Mouse (Mus musculus) stomach, embryonic 15.5 days (tissue): Measurements from ENCODE around the gene Acss1. TPM values are rescaled to one million over a fixed set of nuclear protein-coding genes. Genes with fewer than 3 reads are reported as not detected.

Source experiments
- ATAC-seq: fragments of 200-750 bp; cut with Nextera tagmentation; 2 replicates; pipeline ENCODE4 v1.8.0; 2017; ENCODE audit warnings: low read depth, moderate number of reproducible peaks, moderate TSS enrichment; ENCODE audit not compliant: insufficient read depth, low FRiP score
- H3K27ac ChIP-seq: fragments of 300-500 bp; sonication (generic); 2 replicates; pipeline ENCODE4 v1.5.1; 2015; ENCODE audit warnings: mild to moderate bottlenecking, inconsistent platforms
- H3K27me3 ChIP-seq: fragments of 300-500 bp; sonication (generic); replicated peaks from 2 replicates; pipeline ENCODE4 v1.6.1; 2015; ENCODE audit warnings: inconsistent platforms
- H3K36me3 ChIP-seq: fragments of 300-500 bp; sonication (generic); 2 replicates; pipeline ENCODE4 v1.6.1; 2015; ENCODE audit warnings: inconsistent platforms
- H3K4me1 ChIP-seq: fragments of 300-500 bp; sonication (generic); 2 replicates; pipeline ENCODE4 v1.6.1; 2015; ENCODE audit warnings: inconsistent platforms
- H3K4me2 ChIP-seq: fragments of 300-500 bp; sonication (generic); 2 replicates; pipeline ENCODE4 v1.6.1; 2015; ENCODE audit warnings: mild to moderate bottlenecking, inconsistent platforms
- H3K4me3 ChIP-seq: fragments of 300-500 bp; sonication (generic); replicated peaks from 2 replicates; pipeline ENCODE4 v1.5.1; 2015; ENCODE audit warnings: inconsistent platforms
- H3K9ac ChIP-seq: fragments of 300-500 bp; sonication (generic); 2 replicates; pipeline ENCODE4 v1.6.1; 2015; ENCODE audit warnings: inconsistent platforms
- H3K9me3 ChIP-seq: fragments of 300-500 bp; sonication (generic); 2 replicates; pipeline ENCODE4 v1.6.1; 2016; ENCODE audit warnings: inconsistent platforms
- WGBS: fragments of 180-500 bp; shearing (Covaris S2); methylation state at CpG from one replicate; pipeline ENCODE4 v1.1.7; 2015; 5-methylcytosine and 5-hydroxymethylcytosine counted together
- polyA plus RNA-seq: library from polyadenylated mRNA; unstranded; fragments of >200 nt; fragmentation: Nextera tagmentation; extraction: Ambion mirVana; gene quantifications from 2 replicates; pipeline ENCODE4 v1.2.1, GENCODE M21; 2015

The Acss1 gene
- polyA plus RNA-seq, 1 experiment from 2014 or later: 27.8 TPM

- WGBS: 86% methylated on average over 8 of the region's 8 CpGs
- no peaks in the 10 kb centered on the region for H3K27me3 ChIP-seq
- no peak overlapping the region for H3K9ac ChIP-seq
- no peak for ATAC-seq
- H3K4me1 ChIP-seq: no peaks in the 10 kb centered on the region
- no peaks in the 10 kb centered on the region for H3K36me3 ChIP-seq
- H3K9me3 ChIP-seq: no peaks in the 10 kb centered on the region
- no peak overlapping the region for H3K4me2 ChIP-seq
- H3K4me3 ChIP-seq: no peak overlapping the region
- H3K27ac ChIP-seq: no peak overlapping the region
Measured at GRCm38 (mm10) chr2:150624926-150625325, 43.4 kb downstream of the Acss1 start.

GRCm38 (mm10) chr2:150623957-150624356 lies 44.3 kb downstream of the Acss1 start:
- H3K4me1 ChIP-seq: no peaks in the 10 kb centered on the region
- H3K4me3 ChIP-seq: no peak overlapping the region
- H3K27me3 ChIP-seq: no peaks in the 10 kb centered on the region
- no peak overlapping the region for H3K27ac ChIP-seq
- no peak overlapping the region for H3K9ac ChIP-seq
- H3K4me2 ChIP-seq: no peak overlapping the region
- ATAC-seq: no peak
- H3K36me3 ChIP-seq: no peaks in the 10 kb centered on the region
- no peaks in the 10 kb centered on the region for H3K9me3 ChIP-seq
- 85% methylated on average over 3 of the region's 3 CpGs for WGBS

- WGBS: 67% methylated on average over 3 of the region's 3 CpGs
- Histone ChIP-seq H3K9me3 (no peaks in the 10 kb centered on the region), H3K36me3 (no peaks in the 10 kb centered on the region), H3K27me3 (no peaks in the 10 kb centered on the region), H3K9ac (no peak overlapping the region), H3K4me1 (no peaks in the 10 kb centered on the region), H3K4me2 (no peak overlapping the region), H3K4me3 (no peak overlapping the region), H3K27ac (no peak overlapping the region)
- no peak for ATAC-seq
Measured at GRCm38 (mm10) chr2:150621698-150622097, 46.6 kb downstream of the Acss1 start.

- Histone ChIP-seq H3K27me3 (no peaks in the 10 kb centered on the region), H3K4me1 (peaks cover 4% of the 10 kb centered on the region; the same call in 1 of the 2 replicates), H3K36me3 (no peaks in the 10 kb centered on the region), H3K4me3 (no peak overlapping the region), H3K4me2 (no peak overlapping the region), H3K27ac (no peak overlapping the region), H3K9ac (no peak overlapping the region), H3K9me3 (no peaks in the 10 kb centered on the region)
- ATAC-seq: no peak
- 48% methylated on average over 3 of the region's 3 CpGs for WGBS
Measured at GRCm38 (mm10) chr2:150610097-150610496, 58.2 kb downstream of the Acss1 start.

GRCm38 (mm10) chr2:150608872-150609560 lies 59.3 kb downstream of the Acss1 start:
- H3K27me3 ChIP-seq: no peaks in the 10 kb centered on the region
- no peaks in the 10 kb centered on the region for H3K36me3 ChIP-seq
- peak; percentile 61 for ATAC-seq
- H3K4me3 ChIP-seq: peak overlapping the region; percentile 79
- H3K4me1 ChIP-seq: peaks cover 4% of the 10 kb centered on the region; the same call in 1 of the 2 replicates
- WGBS: 2% methylated on average over 10 of the region's 10 CpGs
- peak overlapping the region; percentile 59 for H3K27ac ChIP-seq
- H3K9me3 ChIP-seq: no peaks in the 10 kb centered on the region
- peak overlapping the region; percentile 77 for H3K4me2 ChIP-seq
- H3K9ac ChIP-seq: peak overlapping the region; percentile 86; the same call in 1 of the 2 replicates

GRCm38 (mm10) chr2:150608087-150608799 lies 60.1 kb downstream of the Acss1 start, which contains the start of gene Apmap:
Gene Apmap, minus strand, starts transcription at chr2:150608567.
- WGBS: under 1% methylated on average over 42 of the region's 42 CpGs
- peaks cover 4% of the 10 kb centered on the region; the same call in 1 of the 2 replicates for H3K4me1 ChIP-seq
- peak; percentile 96 for ATAC-seq
- H3K9me3 ChIP-seq: no peaks in the 10 kb centered on the region
- peak within 1 kb of the TSS; percentile 86 for H3K9ac ChIP-seq
- no peaks in the 10 kb centered on the region for H3K36me3 ChIP-seq
- H3K27ac ChIP-seq: peak within 1 kb of the TSS; percentile 59
- peak within 1 kb of the TSS; percentile 77 for H3K4me2 ChIP-seq
- peak within 1 kb of the TSS; percentile 79 for H3K4me3 ChIP-seq
- H3K27me3 ChIP-seq: no peaks in the 10 kb centered on the region

- no peak for ATAC-seq
- Histone ChIP-seq H3K4me2 (peak overlapping the region; percentile 77), H3K27ac (no peak overlapping the region), H3K9ac (no peak overlapping the region), H3K9me3 (no peaks in the 10 kb centered on the region), H3K4me1 (peaks cover 4% of the 10 kb centered on the region; the same call in 1 of the 2 replicates), H3K4me3 (no peak overlapping the region), H3K27me3 (no peaks in the 10 kb centered on the region), H3K36me3 (no peaks in the 10 kb centered on the region)
- WGBS: 60% methylated on average over 1 of the region's 1 CpGs
Measured at GRCm38 (mm10) chr2:150607086-150607485, 61.2 kb downstream of the Acss1 start.

- 77% methylated on average over 2 of the region's 2 CpGs for WGBS
- H3K27me3 ChIP-seq: no peaks in the 10 kb centered on the region
- no peak overlapping the region for H3K4me2 ChIP-seq
- no peaks in the 10 kb centered on the region for H3K9me3 ChIP-seq
- no peak overlapping the region for H3K9ac ChIP-seq
- H3K4me1 ChIP-seq: peaks cover 4% of the 10 kb centered on the region; the same call in 1 of the 2 replicates
- H3K27ac ChIP-seq: no peak overlapping the region
- no peaks in the 10 kb centered on the region for H3K36me3 ChIP-seq
- H3K4me3 ChIP-seq: no peak overlapping the region
- no peak for ATAC-seq
Measured at GRCm38 (mm10) chr2:150604802-150605201, 63.5 kb downstream of the Acss1 start.

- Histone ChIP-seq H3K9ac (no peak overlapping the region), H3K9me3 (no peaks in the 10 kb centered on the region), H3K27ac (no peak overlapping the region), H3K4me2 (no peak overlapping the region), H3K27me3 (no peaks in the 10 kb centered on the region), H3K4me3 (no peak overlapping the region), H3K36me3 (no peaks in the 10 kb centered on the region), H3K4me1 (peaks cover 2% of the 10 kb centered on the region; the same call in 1 of the 2 replicates)
- WGBS: 95% methylated on average over 2 of the region's 2 CpGs
- ATAC-seq: no peak
Measured at GRCm38 (mm10) chr2:150602166-150602565, 66.1 kb downstream of the Acss1 start.

- WGBS: 96% methylated on average over 2 of the region's 2 CpGs
- Histone ChIP-seq H3K4me3 (no peak overlapping the region), H3K4me2 (no peak overlapping the region), H3K36me3 (no peaks in the 10 kb centered on the region), H3K4me1 (no peaks in the 10 kb centered on the region), H3K9me3 (no peaks in the 10 kb centered on the region), H3K27ac (no peak overlapping the region), H3K27me3 (no peaks in the 10 kb centered on the region), H3K9ac (no peak overlapping the region)
- ATAC-seq: no peak
Measured at GRCm38 (mm10) chr2:150600263-150600662, 68.0 kb downstream of the Acss1 start.

GRCm38 (mm10) chr2:150595411-150596190 lies 72.7 kb downstream of the Acss1 start:
- 77% methylated on average over 3 of the region's 3 CpGs for WGBS
- no peak overlapping the region for H3K4me2 ChIP-seq
- H3K9ac ChIP-seq: no peak overlapping the region
- no peaks in the 10 kb centered on the region for H3K9me3 ChIP-seq
- H3K27me3 ChIP-seq: no peaks in the 10 kb centered on the region
- H3K4me1 ChIP-seq: no peaks in the 10 kb centered on the region
- no peak overlapping the region for H3K27ac ChIP-seq
- no peak overlapping the region for H3K4me3 ChIP-seq
- peaks cover 4% of the 10 kb centered on the region; the same call in 1 of the 2 replicates for H3K36me3 ChIP-seq
- no peak for ATAC-seq
